Comparison of ENCODE assay signal across 38 mouse cellular contexts in the genomic region with DNA sequence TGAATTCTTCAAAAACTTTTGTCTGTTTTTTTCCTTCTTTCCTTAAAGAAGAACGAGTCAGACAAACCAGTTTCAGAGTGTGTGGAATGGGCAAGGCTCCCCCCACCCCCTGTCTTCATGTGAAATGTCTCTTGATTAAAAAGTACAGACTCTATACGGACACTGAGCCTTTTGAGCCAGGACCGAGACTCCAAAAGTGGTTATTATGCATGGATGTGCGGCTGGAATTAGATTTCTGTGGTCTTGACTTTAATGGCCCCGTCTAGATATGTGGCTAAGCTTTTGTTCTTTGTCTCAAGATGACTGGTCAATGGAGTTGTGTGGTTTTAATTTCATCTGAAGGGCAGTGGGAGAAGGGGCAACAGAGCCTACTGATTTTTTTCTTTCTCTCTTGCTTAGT. TPM values are rescaled to one million over a fixed set of nuclear protein-coding genes. Genes with fewer than 3 reads are reported as not detected.
"Had no signal": no experiment of that assay in that cellular context is flagged by ENCODE, and none has a peak within 500 bp of the region (broad histone marks: within the 10 kb centered on the region; RNA-seq: fewer than 3 reads in every experiment).

No protein-coding gene starts in this region.

- H3K4me3 ChIP-seq: heart, embryonic 10.5 days; heart, embryonic 12.5 days; heart, embryonic 13.5 days; heart, embryonic 15.5 days; hindbrain, embryonic 10.5 days; hindbrain, embryonic 12.5 days; hindbrain, embryonic 13.5 days; hindbrain, embryonic 15.5 days; intestine, embryonic 15.5 days; kidney, embryonic 15.5 days; layer of hippocampus, adult 2 months had no signal

- ATAC-seq: hindbrain, embryonic 16.5 days; hindbrain, postnatal 0 days; inflammation-experienced regulatory T-cells, adult 6 months; intestine, embryonic 15.5 days; intestine, embryonic 16.5 days; intestine, postnatal 0 days had no signal

- H3K4me2 ChIP-seq: heart, embryonic 12.5 days; heart, embryonic 13.5 days; heart, embryonic 15.5 days; hindbrain, embryonic 12.5 days; hindbrain, embryonic 13.5 days; hindbrain, embryonic 14.5 days; hindbrain, embryonic 15.5 days; intestine, embryonic 15.5 days; kidney, embryonic 15.5 days had no signal

- H3K27ac ChIP-seq: heart, embryonic 10.5 days; heart, embryonic 13.5 days; heart, embryonic 15.5 days; hindbrain, embryonic 10.5 days; hindbrain, embryonic 12.5 days; hindbrain, embryonic 13.5 days; hindbrain, embryonic 14.5 days; hindbrain, embryonic 15.5 days; hindbrain, postnatal 0 days; intestine, embryonic 15.5 days; kidney, embryonic 15.5 days; kidney, postnatal 0 days; layer of hippocampus, adult 2 months had no signal

- H3K27me3 ChIP-seq: heart, embryonic 12.5 days; heart, embryonic 13.5 days; heart, embryonic 15.5 days; hindbrain, embryonic 12.5 days; hindbrain, embryonic 13.5 days; hindbrain, embryonic 15.5 days; intestine, embryonic 15.5 days; kidney, embryonic 15.5 days had no signal

- H3K4me1 ChIP-seq: heart, embryonic 10.5 days; heart, embryonic 12.5 days; heart, embryonic 13.5 days; heart, embryonic 15.5 days; hindbrain, embryonic 10.5 days; hindbrain, embryonic 12.5 days; hindbrain, embryonic 13.5 days; hindbrain, embryonic 15.5 days; intestine, embryonic 15.5 days; kidney, embryonic 15.5 days had no signal

- H3K36me3 ChIP-seq: heart, embryonic 10.5 days; heart, embryonic 12.5 days; heart, embryonic 13.5 days; heart, embryonic 15.5 days; hindbrain, embryonic 10.5 days; hindbrain, embryonic 12.5 days; hindbrain, embryonic 13.5 days; hindbrain, embryonic 15.5 days; intestine, embryonic 15.5 days; kidney, embryonic 15.5 days had no signal

- H3K9ac ChIP-seq: heart, embryonic 12.5 days; heart, embryonic 13.5 days; heart, embryonic 15.5 days; hindbrain, embryonic 12.5 days; hindbrain, embryonic 13.5 days; hindbrain, embryonic 14.5 days; hindbrain, embryonic 15.5 days; intestine, embryonic 15.5 days; kidney, embryonic 15.5 days had no signal

- DNase-seq: heart, postnatal 10 days; heart, postnatal 14 days; heart, postnatal 36 days; heart, postnatal 4 days; kidney, adult 11 months; kidney, adult 18-20 months; kidney, adult 2 months; kidney, adult 8-10 months; kidney, adult 9 months; kidney, postnatal 10 days; kidney, postnatal 14 days; kidney, postnatal 25 days; kidney, postnatal 36 days; kidney, postnatal 4 days; layer of hippocampus, adult 9-11 months; layer of hippocampus, postnatal 36 days had no signal

- H3K9me3 ChIP-seq: heart, embryonic 10.5 days; heart, embryonic 12.5 days; heart, embryonic 13.5 days; heart, embryonic 15.5 days; hindbrain, embryonic 10.5 days; hindbrain, embryonic 12.5 days; hindbrain, embryonic 13.5 days; hindbrain, embryonic 15.5 days; intestine, embryonic 15.5 days; kidney, embryonic 15.5 days had no signal

RNA-seq across cellular contexts. Expression of a gene that starts 29.8 kb away (rescaled TPM):
- polyA plus RNA-seq: heart, embryonic 10.5 days; heart, embryonic 12.5 days; heart, embryonic 13.5 days; heart, embryonic 14.5 days; hindbrain, embryonic 14.5 days; inflammation-experienced regulatory T-cells, adult 6 months; intestine, embryonic 15.5 days; kidney, adult 2 months; kidney, embryonic 14.5 days; kidney, embryonic 15.5 days; kidney, embryonic 16.5 days; kidney, postnatal 0 days; large intestine, adult 2 months had no signal
